Mouse (Mus musculus): ENCODE data around the gene Lap3. TPM values are rescaled to one million over a fixed set of nuclear protein-coding genes. Genes with fewer than 3 reads are reported as not detected.

Lap3 gene
- 10 to 100 TPM; 77.1 to 77.2 TPM for total RNA-seq (2021)

GRCm38 (mm10) chr5:45493191-45494092, at the start of gene Lap3:
Gene Lap3, plus strand, starts transcription at chr5:45493374.
- intact Hi-C loops (cut with DNase I): loop anchor here (2.0 to 10.0 kb wide), 3 partner anchors 27 to 361 kb away; partner anchors contain the start of genes Lcorl and Med28
- peak; percentile 99 for DNase-seq

GRCm38 (mm10) chr5:45444130-45444832, 48.9 kb upstream of the Lap3 start:
- intact Hi-C loops (cut with DNase I): no loop called here
- DNase-seq: no peak

DNA sequence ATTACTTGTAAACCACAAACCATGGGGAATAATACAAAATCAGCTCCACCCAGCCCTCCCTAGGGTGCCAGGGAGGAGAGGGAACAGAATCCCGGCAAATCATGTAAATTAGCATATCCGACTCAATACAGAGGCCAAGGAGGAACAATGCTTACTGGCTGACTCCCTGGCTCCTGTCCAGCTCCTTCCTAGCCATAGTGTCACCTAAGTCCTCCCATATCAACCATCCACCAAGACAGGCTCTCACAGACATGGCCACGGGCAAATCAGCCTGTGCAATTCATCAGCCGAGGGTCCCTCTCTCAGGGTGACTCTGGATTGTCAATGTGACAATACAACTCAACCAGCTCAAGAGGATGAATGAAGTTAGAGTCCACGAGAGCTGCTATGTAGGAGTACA, 44.5 kb upstream of the Lap3 start:
- DNase-seq: peak; percentile 7 to 23
- intact Hi-C loops (cut with DNase I): loop anchor here (5.0 kb wide), 1 partner anchor 74 kb away; the partner anchor contains the start of gene Med28

GRCm38 (mm10) chr5:45449206-45449605, 44.0 kb upstream of the Lap3 start:
- DNase-seq: peak; percentile 9 to 11
- intact Hi-C loops (cut with DNase I): loop anchor here (5.0 kb wide), 1 partner anchor 73 kb away; the partner anchor contains the start of gene Med28

DNA sequence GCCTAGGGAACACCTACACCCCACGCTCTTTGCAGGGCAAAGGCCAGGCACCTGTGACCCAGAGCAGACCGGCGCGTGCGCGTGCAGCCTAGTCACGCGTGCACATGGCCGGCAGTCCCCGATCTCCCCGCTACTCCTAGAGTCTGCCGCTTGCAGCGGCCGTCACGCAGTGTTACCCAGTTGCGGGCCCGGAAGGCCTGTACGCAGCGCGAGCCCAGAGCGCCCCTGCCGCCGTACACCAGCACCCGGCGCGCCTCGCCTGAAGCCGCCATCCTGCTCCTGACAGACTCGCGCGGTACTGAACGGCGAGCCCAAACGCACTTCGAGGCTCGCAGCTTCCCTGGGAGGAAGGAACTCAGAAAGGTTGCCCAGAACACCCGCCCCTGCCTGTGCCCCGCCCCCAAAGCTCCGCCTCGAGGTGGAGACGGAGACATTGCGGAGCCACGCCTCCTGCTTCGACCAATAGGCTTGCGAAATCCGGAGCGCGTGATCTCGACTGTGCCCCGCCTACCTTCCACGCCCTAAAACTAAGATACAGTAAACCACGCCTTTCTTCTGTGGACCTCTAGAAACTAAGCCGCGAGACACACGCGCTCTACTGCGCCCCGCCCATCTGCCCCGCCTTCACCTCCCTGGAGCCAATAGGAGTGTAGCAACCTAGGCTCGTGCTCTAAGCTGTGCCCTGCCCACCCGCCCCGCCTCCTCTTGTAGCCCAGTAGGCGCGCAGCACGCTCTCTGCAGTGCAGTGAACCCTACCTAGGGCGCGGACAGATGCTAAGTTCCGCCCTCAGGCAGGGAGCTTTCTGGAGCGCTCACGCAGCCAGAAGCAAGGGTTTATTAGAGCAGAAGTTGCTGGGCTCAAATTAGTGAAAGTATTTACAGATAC, 43.1 kb upstream of the Lap3 start, which contains the start of gene Qdpr:
TSS of gene Qdpr (minus strand) at position 406 of the 886 bp plus-strand sequence.
- intact Hi-C loops (cut with DNase I): loop anchor here (5.0 kb wide), 1 partner anchor 72 kb away; the partner anchor contains the start of gene Med28
- DNase-seq: peak; percentile 96

DNA sequence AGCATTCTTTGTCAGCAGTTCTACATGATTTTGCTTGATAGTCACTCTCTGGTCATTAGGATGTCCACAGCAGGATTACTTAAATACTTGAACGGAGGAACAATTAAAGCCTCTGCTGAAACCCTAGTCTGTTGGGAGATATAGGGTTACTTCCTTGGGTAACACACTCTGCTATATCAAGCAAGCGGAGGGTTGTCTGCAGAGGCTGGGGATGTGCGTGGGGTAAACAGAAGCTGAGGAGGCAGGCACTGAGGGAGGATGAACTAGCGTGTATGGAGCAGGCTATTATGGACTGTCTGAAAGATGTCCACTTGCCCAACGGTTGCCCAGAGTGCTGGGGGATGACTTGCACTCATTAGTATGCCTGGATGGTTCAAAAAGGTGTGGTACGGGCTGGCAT, 39.7 kb upstream of the Lap3 start, which contains the start of gene Clrn2:
TSS of gene Clrn2 (plus strand) at position 301 of the 400 bp plus-strand sequence.
- intact Hi-C loops (cut with DNase I): no loop called here
- DNase-seq: no peak

- intact Hi-C loops (cut with DNase I): no loop called here
- no peak for DNase-seq
These were observed 38.7 kb upstream of the Lap3 start for GRCm38 (mm10) chr5:45454456-45454855.

GRCm38 (mm10) chr5:45472880-45473450, 20.2 kb upstream of the Lap3 start:
- peak; percentile 11 to 18 for DNase-seq
- intact Hi-C loops (cut with DNase I): no loop called here

DNA sequence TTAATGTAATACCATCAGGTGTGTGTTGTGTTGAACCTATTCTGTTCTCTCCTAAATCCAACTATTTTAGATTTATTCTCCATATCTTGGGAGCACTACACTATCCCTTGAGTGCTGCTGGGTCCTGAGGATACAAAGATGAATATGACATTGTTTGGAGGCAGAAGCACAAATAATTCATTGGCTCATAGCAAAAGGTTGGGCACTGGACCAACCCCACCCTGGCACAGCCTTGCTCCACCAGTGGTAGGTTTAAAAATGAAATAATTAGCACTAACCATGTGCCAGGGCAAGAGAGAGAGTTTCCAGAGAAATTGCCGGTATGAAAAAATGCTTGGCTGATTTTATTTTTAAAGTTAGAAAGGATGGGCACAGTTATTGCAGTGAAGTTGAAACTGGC, 19.7 kb upstream of the Lap3 start:
- intact Hi-C loops (cut with DNase I): no loop called here
- no peak for DNase-seq

GRCm38 (mm10) chr5:45474215-45474614, 19.0 kb upstream of the Lap3 start:
- DNase-seq: peak; percentile 57 to 81
- intact Hi-C loops (cut with DNase I): loop anchor here (1.0 to 2.0 kb wide), 3 partner anchors 60 to 873 kb away; partner anchors contain the start of gene Ncapg

GRCm38 (mm10) chr5:45474758-45475157, 18.4 kb upstream of the Lap3 start:
- DNase-seq: no peak
- intact Hi-C loops (cut with DNase I): loop anchor here (1.0 to 2.0 kb wide), 3 partner anchors 60 to 872 kb away; partner anchors contain the start of gene Ncapg

DNA sequence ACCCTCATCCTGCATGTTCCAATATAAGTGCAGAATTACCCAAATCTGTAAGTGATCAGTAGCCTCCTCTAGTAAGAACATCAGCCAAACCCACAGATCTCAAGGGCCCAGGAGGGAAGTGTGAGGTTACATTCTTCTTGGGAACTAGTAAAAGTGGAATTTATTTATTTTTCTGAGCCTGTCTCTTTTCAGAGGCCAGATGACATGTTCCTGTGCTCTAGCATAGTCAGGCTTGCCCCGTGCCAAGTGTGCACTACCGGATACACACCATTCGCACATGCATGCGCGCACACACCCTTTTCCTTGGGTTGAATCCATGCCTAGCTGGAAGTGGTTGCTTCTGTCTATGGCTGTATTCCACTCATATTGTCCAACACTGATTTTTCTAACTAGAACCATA, 17.4 kb upstream of the Lap3 start:
- intact Hi-C loops (cut with DNase I): loop anchor here (2.0 kb wide), 1 partner anchor 871 kb away; no protein-coding TSS in a partner anchor
- no peak for DNase-seq

GRCm38 (mm10) chr5:45476288-45476687, 16.9 kb upstream of the Lap3 start:
- intact Hi-C loops (cut with DNase I): no loop called here
- no peak for DNase-seq

DNA sequence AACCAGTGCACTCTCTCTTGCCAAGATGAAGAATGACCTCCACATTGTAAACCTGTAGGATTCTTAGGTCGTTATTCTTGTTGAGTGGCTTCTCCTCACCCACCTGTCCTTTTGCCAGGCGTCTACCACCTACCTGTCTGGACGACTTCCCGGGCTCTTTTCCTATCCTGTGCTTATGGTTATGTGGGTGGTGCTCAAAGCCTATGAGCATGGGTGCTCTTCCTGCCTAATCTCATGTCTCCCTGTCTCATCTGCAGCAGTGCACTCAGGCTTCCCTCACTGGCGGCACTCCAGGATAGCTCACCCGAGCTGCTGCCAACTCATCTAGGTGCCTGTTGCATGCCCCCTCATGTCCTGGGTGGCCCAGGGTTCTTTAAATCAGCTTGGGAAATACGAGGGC, 15.6 kb upstream of the Lap3 start:
- no peak for DNase-seq
- intact Hi-C loops (cut with DNase I): no loop called here

DNA sequence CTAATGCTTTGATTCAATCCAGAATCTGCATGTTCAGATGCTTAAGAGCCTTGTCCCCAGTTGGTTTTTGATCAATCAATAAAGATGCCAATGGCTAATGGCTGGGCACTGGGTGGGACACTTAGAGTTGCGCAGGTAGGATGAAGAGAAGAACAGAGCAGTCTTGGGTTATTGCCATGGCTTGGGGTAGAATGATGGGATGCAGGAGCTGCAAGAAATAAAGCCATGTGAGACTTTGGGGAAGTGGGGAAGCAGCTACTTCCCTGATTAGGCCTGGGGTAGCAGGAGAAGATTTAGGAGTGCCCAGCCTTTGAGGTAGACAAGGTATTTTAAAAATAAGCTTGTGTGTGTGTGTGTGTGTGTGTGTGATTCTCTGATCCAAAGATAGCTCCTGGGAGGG, 13.1 kb upstream of the Lap3 start:
- DNase-seq: no peak
- intact Hi-C loops (cut with DNase I): no loop called here

- DNase-seq: no peak
- intact Hi-C loops (cut with DNase I): no loop called here
These were observed 12.0 kb upstream of the Lap3 start for GRCm38 (mm10) chr5:45481125-45481524.

DNA sequence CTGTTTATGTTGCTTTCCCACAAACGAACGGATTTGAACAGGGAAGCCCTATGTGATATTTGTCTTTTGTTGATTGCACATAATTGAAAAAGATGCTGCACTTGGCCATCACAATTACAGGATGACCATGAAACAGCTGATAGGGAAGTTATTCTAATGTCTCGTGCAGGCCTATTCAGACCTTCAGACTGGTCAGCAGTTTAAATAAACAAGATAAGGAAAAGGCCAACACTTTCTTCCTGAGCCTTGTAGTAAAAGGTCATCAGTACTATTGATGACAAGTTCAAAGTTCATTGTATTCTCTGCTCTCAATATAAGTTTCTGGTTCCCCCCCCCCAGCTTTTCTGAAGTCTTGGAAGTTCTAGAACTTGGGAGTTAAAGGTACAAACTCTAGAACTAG, 10.6 kb upstream of the Lap3 start:
- DNase-seq: no peak
- intact Hi-C loops (cut with DNase I): no loop called here

- intact Hi-C loops (cut with DNase I): no loop called here
- DNase-seq: no peak
These were observed 9.5 kb upstream of the Lap3 start for GRCm38 (mm10) chr5:45483654-45484053.

DNA sequence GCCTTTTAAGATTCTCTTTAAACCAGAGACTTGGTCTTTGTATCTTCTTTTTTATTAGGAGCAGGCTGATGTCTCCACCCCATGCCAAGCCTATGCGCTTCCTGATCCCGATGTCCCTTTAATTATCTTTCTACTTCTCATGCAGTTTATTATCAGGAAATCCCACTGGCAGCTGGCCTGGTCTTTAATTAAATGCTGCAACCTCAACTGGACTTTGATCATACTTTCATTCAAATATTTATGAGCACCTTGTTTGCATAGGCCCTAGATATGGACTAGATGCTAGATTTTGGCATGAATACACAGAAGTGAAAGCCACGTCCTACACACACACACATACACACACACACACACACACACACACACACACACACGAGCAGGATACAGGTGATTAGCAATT, 1.4 kb upstream of the Lap3 start:
- intact Hi-C loops (cut with DNase I): loop anchor here (2.0 to 10.0 kb wide), 3 partner anchors 29 to 363 kb away; partner anchors contain the start of genes Lcorl and Med28
- DNase-seq: no peak

Measured in heart, postnatal 10 days (tissue).